Mouse (Mus musculus) midbrain, postnatal 0 days (tissue): ENCODE data around the gene Oprl1. TPM values are rescaled to one million over a fixed set of nuclear protein-coding genes. Genes with fewer than 3 reads are reported as not detected.

Experiments
- ATAC-seq: fragments of 200-750 bp; cut with Nextera tagmentation; 2 replicates; pipeline ENCODE4 v1.8.0; 2017; ENCODE audit warnings: moderate number of reproducible peaks, mild to moderate bottlenecking, moderate TSS enrichment, moderate library complexity; ENCODE audit not compliant: low FRiP score
- DNase-seq: peaks from one replicate; pipeline ENCODE4 v3.0.0-alpha.2; 2015; ENCODE audit warnings: low spot score
- H3K27ac ChIP-seq: fragments of 300-500 bp; sonication (generic); 2 replicates; pipeline ENCODE4 v1.5.1; 2014; ENCODE audit warnings: low read depth, mild to moderate bottlenecking, low read length, mixed read lengths
- H3K27me3 ChIP-seq: fragments of 300-500 bp; sonication (generic); 2 replicates; pipeline ENCODE4 v1.6.1; 2014; ENCODE audit warnings: low read length, control low read depth, mixed read lengths; ENCODE audit not compliant: insufficient read depth
- H3K36me3 ChIP-seq: fragments of 300-500 bp; sonication (generic); 2 replicates; pipeline ENCODE4 v1.6.1; 2014; ENCODE audit warnings: low read length, control low read depth, mixed read lengths; ENCODE audit not compliant: insufficient read depth
- H3K4me1 ChIP-seq: fragments of 300-500 bp; sonication (generic); 2 replicates; pipeline ENCODE4 v1.6.1; 2014; ENCODE audit warnings: mild to moderate bottlenecking, control low read depth, antibody characterized with exemption, low read length, mixed read lengths; ENCODE audit not compliant: insufficient read depth
- H3K4me2 ChIP-seq: fragments of 300-500 bp; sonication (generic); 2 replicates; pipeline ENCODE4 v1.6.1; 2014; ENCODE audit warnings: low read depth, mild to moderate bottlenecking, low read length, mixed read lengths; ENCODE audit not compliant: poor library complexity, severe bottlenecking
- H3K4me3 ChIP-seq: fragments of 300-500 bp; sonication (generic); 2 replicates; pipeline ENCODE4 v1.5.1; 2014; ENCODE audit warnings: low read depth, mild to moderate bottlenecking, low read length, moderate library complexity
- H3K9ac ChIP-seq: fragments of 300-500 bp; sonication (generic); replicated peaks from 2 replicates; pipeline ENCODE4 v1.6.1; 2014; ENCODE audit warnings: mild to moderate bottlenecking, low read length, moderate library complexity, mixed read lengths; ENCODE audit not compliant: poor library complexity, severe bottlenecking
- H3K9me3 ChIP-seq: fragments of 300-500 bp; sonication (generic); 2 replicates; pipeline ENCODE4 v1.6.1; 2016; ENCODE audit warnings: low read length, control low read depth
- CTCF ChIP-seq: IDR thresholded peaks from 2 replicates; pipeline ENCODE4 v1.5.1; 2016; ENCODE audit warnings: antibody characterized with exemption, mild to moderate bottlenecking
- WGBS: fragments of 180-500 bp; shearing (Covaris S2); extraction: QIAGEN DNeasy Blood & Tissue Kit; methylation state at CpG from one replicate; pipeline ENCODE4 v1.1.7; 2014; 5-methylcytosine and 5-hydroxymethylcytosine counted together
- polyA plus RNA-seq: library from polyadenylated mRNA; unstranded; fragments of >200 nt; fragmentation: Nextera tagmentation; extraction: Ambion mirVana; gene quantifications from 2 replicates; pipeline ENCODE4 v1.2.1, GENCODE M21; 2015
- total RNA-seq: library from RNA; depleted of rRNA; stranded (reverse); fragments of >200 nt; gene quantifications from 2 replicates; pipeline ENCODE4 v1.2.3, GENCODE M21; 2014

The Oprl1 gene
- total and polyA plus RNA-seq, 2 experiments from 2014 or later = 88.1 to 210 TPM

- DNase-seq = peak; percentile 57
- Histone ChIP-seq H3K27me3 (no peaks in the 10 kb centered on the region), H3K36me3 (no peaks in the 10 kb centered on the region), H3K4me2 (peak overlapping the region; percentile 39), H3K4me1 (peaks cover 11% of the 10 kb centered on the region; the same call in 1 of the 2 replicates), H3K9me3 (no peaks in the 10 kb centered on the region), H3K4me3 (peak overlapping the region; percentile 18), H3K9ac (no peak overlapping the region), H3K27ac (peak overlapping the region; percentile 18; the same call in 1 of the 2 replicates)
- ATAC-seq = no peak
- WGBS = 10% methylated on average over 14 of the region's 14 CpGs
- no peak for TF ChIP-seq CTCF
Measured at GRCm38 (mm10) chr2:181763886-181764527, 49.2 kb downstream of the Oprl1 start.

- peaks cover 11% of the 10 kb centered on the region; the same call in 1 of the 2 replicates for H3K4me1 ChIP-seq
- TF ChIP-seq CTCF = no peak
- H3K27ac ChIP-seq = peak overlapping the region; percentile 84
- peak overlapping the region; percentile 39 for H3K4me2 ChIP-seq
- DNase-seq (peak; percentile 68), ATAC-seq (no peak)
- H3K36me3 ChIP-seq = no peaks in the 10 kb centered on the region
- no peaks in the 10 kb centered on the region for H3K9me3 ChIP-seq
- 5% methylated on average over 10 of the region's 10 CpGs for WGBS
- no peaks in the 10 kb centered on the region for H3K27me3 ChIP-seq
- H3K9ac ChIP-seq = 0 out of 2 replicates have a peak overlapping the region, but pooled peaks have one; percentile 14
- H3K4me3 ChIP-seq = peak overlapping the region; percentile 18; the same call in 1 of the 2 replicates
Measured at GRCm38 (mm10) chr2:181764600-181764999, 49.8 kb downstream of the Oprl1 start.

GRCm38 (mm10) chr2:181765251-181765650 is 50.4 kb downstream of the Oprl1 start:
- DNase-seq = no peak
- Histone ChIP-seq H3K9me3 (no peaks in the 10 kb centered on the region), H3K4me3 (no peak overlapping the region), H3K27me3 (no peaks in the 10 kb centered on the region), H3K4me1 (peaks cover 17% of the 10 kb centered on the region), H3K4me2 (peak overlapping the region; percentile 39), H3K27ac (peak overlapping the region; percentile 84), H3K9ac (peak overlapping the region; percentile 14; the same call in 1 of the 2 replicates), H3K36me3 (no peaks in the 10 kb centered on the region)
- 20% methylated on average over 4 of the region's 4 CpGs for WGBS
- no peak for TF ChIP-seq CTCF
- no peak for ATAC-seq

GRCm38 (mm10) chr2:181766672-181767557 is 52.1 kb downstream of the Oprl1 start:
- peak overlapping the region; percentile 70 for H3K9ac ChIP-seq
- DNase-seq (peak; percentile 84), ATAC-seq (peak; percentile 78)
- H3K4me2 ChIP-seq = peak overlapping the region; percentile 76
- no peaks in the 10 kb centered on the region for H3K9me3 ChIP-seq
- H3K27me3 ChIP-seq = no peaks in the 10 kb centered on the region
- H3K27ac ChIP-seq = peak overlapping the region; percentile 84
- no peak for TF ChIP-seq CTCF
- WGBS = 16% methylated on average over 14 of the region's 14 CpGs
- peak overlapping the region; percentile 55 for H3K4me3 ChIP-seq
- no peaks in the 10 kb centered on the region for H3K36me3 ChIP-seq
- H3K4me1 ChIP-seq = peaks cover 18% of the 10 kb centered on the region

- H3K27ac ChIP-seq = 0 out of 2 replicates have a peak overlapping the region, but pooled peaks have one; percentile 1
- H3K4me3 ChIP-seq = peak overlapping the region; percentile 55
- H3K9ac ChIP-seq = peak overlapping the region; percentile 70; the same call in 1 of the 2 replicates
- no peak for TF ChIP-seq CTCF
- peak overlapping the region; percentile 76 for H3K4me2 ChIP-seq
- DNase-seq = no peak
- ATAC-seq = no peak
- no peaks in the 10 kb centered on the region for H3K36me3 ChIP-seq
- H3K9me3 ChIP-seq = no peaks in the 10 kb centered on the region
- H3K4me1 ChIP-seq = peaks cover 22% of the 10 kb centered on the region
- H3K27me3 ChIP-seq = no peaks in the 10 kb centered on the region
Measured at GRCm38 (mm10) chr2:181768451-181768850, 53.6 kb downstream of the Oprl1 start.
